Mouse (Mus musculus): ENCODE measurements around the gene Rgn. TPM values are rescaled to one million over a fixed set of nuclear protein-coding genes. Genes with fewer than 3 reads are reported as not detected.

Gene Rgn
- polyA plus RNA-seq, 1 experiment: not detected

- Histone ChIP-seq H3K4me2 (ENCODE audit: low read depth) (no peak overlapping the region), H3K36me3 (ENCODE audit: control insufficient read depth, insufficient read depth) (no peaks in the 10 kb centered on the region), H3K4me3 (no peak overlapping the region), H3K27me3 (ENCODE audit: control insufficient read depth, insufficient read depth, insufficient read length) (no peaks in the 10 kb centered on the region), H3K79me2 (ENCODE audit: control insufficient read depth, insufficient read depth) (no peaks in the 10 kb centered on the region), H3ac (ENCODE audit: control insufficient read depth, insufficient read length) (no peak overlapping the region)
- TF ChIP-seq TCF12 (IDR thresholded peaks at IDR 0.05; ENCODE audit: insufficient read depth, poor library complexity, severe bottlenecking) (no peak), POLR2A (IDR thresholded peaks at IDR 0.05; ENCODE audit: insufficient read length, low read depth) (no peak), E2F4 (IDR thresholded peaks at IDR 0.05; ENCODE audit: insufficient read depth) (no peak), CEBPB (IDR thresholded peaks at IDR 0.05; ENCODE audit: insufficient read depth, poor library complexity, severe bottlenecking) (no peak), MAX (IDR thresholded peaks at IDR 0.05; ENCODE audit: low read depth) (no peak), TCF3 (IDR thresholded peaks at IDR 0.05; ENCODE audit: insufficient read length, low read depth) (no peak)
Measured at GRCm38 (mm10) chrX:20587968-20588367, 38.4 kb downstream of the Rgn start.

- no peak overlapping the region for H3K4me2 ChIP-seq (ENCODE audit: low read depth)
- no peak for TF ChIP-seq MYOG (IDR thresholded peaks at IDR 0.05; ENCODE audit: control insufficient read depth in 1 of 3, insufficient read depth in 1 of 3, insufficient read length in 2 of 3, low read depth in 2 of 3)
- TF ChIP-seq SRF (IDR thresholded peaks at IDR 0.05; ENCODE audit: control insufficient read depth, insufficient read length, low read depth): no peak
- TF ChIP-seq TCF3 (IDR thresholded peaks at IDR 0.05; ENCODE audit: insufficient read length, low read depth): no peak
- TF ChIP-seq TCF12 (IDR thresholded peaks at IDR 0.05; ENCODE audit: insufficient read depth, poor library complexity, severe bottlenecking): no peak
- no peak for TF ChIP-seq USF1 (IDR thresholded peaks at IDR 0.05; ENCODE audit: low read depth)
- no peak for TF ChIP-seq E2F4 (IDR thresholded peaks at IDR 0.05; ENCODE audit: insufficient read depth)
- no peak for TF ChIP-seq MAX (IDR thresholded peaks at IDR 0.05; ENCODE audit: low read depth)
- TF ChIP-seq POLR2A (IDR thresholded peaks at IDR 0.05; ENCODE audit: insufficient read length, low read depth): no peak
- no peak for TF ChIP-seq POLR2AphosphoS2 (IDR thresholded peaks at IDR 0.05; ENCODE audit: insufficient read length, low read depth)
- TF ChIP-seq REST (IDR thresholded peaks at IDR 0.05; ENCODE audit: insufficient read depth, insufficient read length): no peak
- TF ChIP-seq MYOD1 (IDR thresholded peaks at IDR 0.05; ENCODE audit: control insufficient read depth in 1 of 3, insufficient read length in 2 of 3, low read depth in 2 of 3): no peak
- TF ChIP-seq CEBPB (IDR thresholded peaks at IDR 0.05; ENCODE audit: insufficient read depth, poor library complexity, severe bottlenecking): no peak
- no peak overlapping the region for H3ac ChIP-seq (ENCODE audit: control insufficient read depth, insufficient read length)
- no peak overlapping the region for H3K4me3 ChIP-seq
- no peaks in the 10 kb centered on the region for H3K36me3 ChIP-seq (ENCODE audit: control insufficient read depth, insufficient read depth)
- no peaks in the 10 kb centered on the region for H3K79me2 ChIP-seq (ENCODE audit: control insufficient read depth, insufficient read depth)
- H3K27me3 ChIP-seq (ENCODE audit: control insufficient read depth, insufficient read depth, insufficient read length): no peaks in the 10 kb centered on the region
Measured at GRCm38 (mm10) chrX:20608500-20608899, 58.9 kb downstream of the Rgn start.

Other genes starting within 250 kb of the Rgn start
- gene Rp2, start 185.3 kb upstream of the Rgn start, polyA plus RNA-seq (2012; fragmentation: generic; extraction: Trizol): 2.3 TPM
- gene Jade3, start 124.1 kb upstream of the Rgn start, polyA plus RNA-seq (2012; fragmentation: generic; extraction: Trizol): 1.2 TPM
- 38.1 TPM for gene Rbm10, start 67.7 kb downstream of the Rgn start, polyA plus RNA-seq (2012; fragmentation: generic; extraction: Trizol)
- gene Ndufb11, start 67.8 kb downstream of the Rgn start, polyA plus RNA-seq (2012; fragmentation: generic; extraction: Trizol): 367 TPM
- gene Uba1, start 108.5 kb downstream of the Rgn start, polyA plus RNA-seq (2012; fragmentation: generic; extraction: Trizol): 353 TPM
- 113 TPM for gene Cdk16, start 138.2 kb downstream of the Rgn start, polyA plus RNA-seq (2012; fragmentation: generic; extraction: Trizol)
- gene Usp11, start 154.1 kb downstream of the Rgn start, polyA plus RNA-seq (2012; fragmentation: generic; extraction: Trizol): 24.5 TPM
- gene Araf, start 248.0 kb downstream of the Rgn start, polyA plus RNA-seq (2012; fragmentation: generic; extraction: Trizol): 66.5 TPM